Mouse (Mus musculus) testis, adult 2 months (tissue): ENCODE measurements at regions not wholly inside any gene's neighbourhood (a gene's known extent, or its start where the extent isn't known, plus 50 kb on each side); places are given as distances from the start of the nearest gene placed in this dataset.

Source experiments
- CTCF ChIP-seq: fragments of 200-500 bp; IDR thresholded peaks from 2 replicates; pipeline ENCODE4 v1.5.1; 2012; ENCODE audit warnings: low read depth, mild to moderate bottlenecking, inconsistent platforms, low read length, moderate library complexity; ENCODE audit not compliant: control insufficient read depth, insufficient read depth, insufficient replicate concordance
- POLR2A ChIP-seq: fragments of 200-500 bp; IDR thresholded peaks from 2 replicates; pipeline ENCODE4 v1.6.1; 2012; ENCODE audit warnings: low read depth, mild to moderate bottlenecking, inconsistent platforms, low read length, moderate library complexity; ENCODE audit not compliant: control insufficient read depth

- no peak for TF ChIP-seq CTCF
- no peak for TF ChIP-seq POLR2A
Measured at GRCm38 (mm10) chr8:8182108-8182507, 478.9 kb downstream of the Efnb2 start.
